Mouse (Mus musculus) spleen, postnatal 10 days (tissue): ENCODE results near the gene Optc.

Experiments
- DNase-seq, 2 experiments: peaks; one replicate each; pipeline ENCODE4 v3.0.0; 2021 to 2022; ENCODE audit warnings: low spot score in 2 of 2

The Optc gene

GRCm38 (mm10) chr1:133918088-133918470, 10.3 kb upstream of the Optc start:
- DNase-seq: no peak

GRCm38 (mm10) chr1:133917456-133918087, 9.8 kb upstream of the Optc start:
- DNase-seq: no peak

GRCm38 (mm10) chr1:133915723-133916355, 8.0 kb upstream of the Optc start:
- DNase-seq: no peak

GRCm38 (mm10) chr1:133915115-133915514, 7.3 kb upstream of the Optc start:
- DNase-seq: no peak

GRCm38 (mm10) chr1:133913018-133913417, 5.2 kb upstream of the Optc start:
- no peak for DNase-seq

- DNase-seq: peak; percentile 42 to 74
Observed at GRCm38 (mm10) chr1:133911456-133911855, 3.7 kb upstream of the Optc start.

- no peak for DNase-seq
Observed at GRCm38 (mm10) chr1:133911008-133911407, 3.2 kb upstream of the Optc start.

GRCm38 (mm10) chr1:133910108-133910507, 2.3 kb upstream of the Optc start:
- no peak for DNase-seq

GRCm38 (mm10) chr1:133908659-133909575, 1.1 kb upstream of the Optc start:
- DNase-seq: no peak

GRCm38 (mm10) chr1:133906420-133906819, 1.4 kb downstream of the Optc start:
- DNase-seq: no peak

GRCm38 (mm10) chr1:133900825-133901224, 7.0 kb downstream of the Optc start:
- no peak for DNase-seq

- no peak for DNase-seq
Observed at GRCm38 (mm10) chr1:133899043-133899542, 8.7 kb downstream of the Optc start.

- DNase-seq: no peak
Observed at GRCm38 (mm10) chr1:133897293-133897692, 10.5 kb downstream of the Optc start.

GRCm38 (mm10) chr1:133891489-133891888, 16.3 kb downstream of the Optc start:
- peak in 1 of 2 experiments; percentile 42 for DNase-seq

GRCm38 (mm10) chr1:133889949-133890598, 17.7 kb downstream of the Optc start:
- peak; percentile 28 to 42 for DNase-seq

GRCm38 (mm10) chr1:133887538-133888250, 20.1 kb downstream of the Optc start:
- DNase-seq: peak in 1 of 2 experiments; percentile 4

GRCm38 (mm10) chr1:133887044-133887443, 20.8 kb downstream of the Optc start:
- DNase-seq: peak in 1 of 2 experiments; percentile 24

GRCm38 (mm10) chr1:133886431-133886830, 21.4 kb downstream of the Optc start:
- peak in 1 of 2 experiments; percentile 11 for DNase-seq

GRCm38 (mm10) chr1:133885811-133886210, 22.0 kb downstream of the Optc start:
- DNase-seq: peak; percentile 12 to 41

GRCm38 (mm10) chr1:133884746-133885145, 23.1 kb downstream of the Optc start:
- DNase-seq: peak in 1 of 2 experiments; percentile 4

- peak in 1 of 2 experiments; percentile 4 for DNase-seq
Observed at GRCm38 (mm10) chr1:133884090-133884489, 23.7 kb downstream of the Optc start.
